Mouse (Mus musculus) right cerebral cortex, postnatal 10 days (tissue): ENCODE data around the gene Arhgdib.

ENCODE experiments used
- DNase-seq, 2 experiments: peaks; one replicate each; pipeline ENCODE4 v3.0.0; 2021; ENCODE audit warnings: low spot score in 2 of 2

Gene Arhgdib

DNA sequence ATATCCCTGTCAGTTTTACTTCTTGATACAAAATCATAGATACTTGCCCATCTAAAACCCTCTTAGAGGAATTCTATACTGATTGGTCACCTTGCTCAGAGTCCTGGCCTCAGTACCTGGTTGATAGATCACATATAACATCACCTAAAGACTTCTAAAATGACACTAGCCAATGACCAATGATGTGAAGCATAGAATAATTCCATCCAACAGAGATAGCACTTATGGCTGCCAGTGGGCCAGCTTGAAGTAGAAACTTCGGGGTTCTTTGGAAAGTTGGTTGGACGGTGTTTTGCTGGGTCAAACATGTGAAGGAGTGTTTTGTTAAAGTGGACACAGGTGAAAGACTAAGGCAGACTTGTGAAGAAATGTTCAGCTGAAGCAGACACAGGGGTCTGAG, 8.5 kb upstream of the Arhgdib start:
- DNase-seq, result no peak

DNA sequence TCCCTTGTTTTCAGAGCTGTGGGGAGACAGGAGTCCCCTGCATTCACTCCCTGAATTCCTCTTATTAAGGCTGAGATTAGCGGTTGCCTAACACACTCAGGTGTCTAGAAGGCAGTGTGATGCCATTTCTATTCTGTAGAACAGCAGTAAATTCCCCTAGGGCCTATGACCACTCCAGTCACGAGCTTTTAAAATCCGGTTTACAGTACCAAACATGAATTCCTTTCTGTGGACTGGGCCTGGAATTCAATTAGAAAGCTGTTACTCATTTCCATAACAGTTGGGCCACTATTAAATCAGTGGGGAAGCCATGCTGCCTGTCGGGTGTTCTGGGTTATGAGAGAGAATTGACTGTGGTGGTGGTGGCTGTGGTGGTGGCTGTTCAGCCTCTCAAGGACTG, 6.0 kb upstream of the Arhgdib start:
- DNase-seq, result no peak

- DNase-seq, result peak; percentile 69 to 78
Measured at GRCm38 (mm10) chr6:136946943-136947342, 5.2 kb upstream of the Arhgdib start.

DNA sequence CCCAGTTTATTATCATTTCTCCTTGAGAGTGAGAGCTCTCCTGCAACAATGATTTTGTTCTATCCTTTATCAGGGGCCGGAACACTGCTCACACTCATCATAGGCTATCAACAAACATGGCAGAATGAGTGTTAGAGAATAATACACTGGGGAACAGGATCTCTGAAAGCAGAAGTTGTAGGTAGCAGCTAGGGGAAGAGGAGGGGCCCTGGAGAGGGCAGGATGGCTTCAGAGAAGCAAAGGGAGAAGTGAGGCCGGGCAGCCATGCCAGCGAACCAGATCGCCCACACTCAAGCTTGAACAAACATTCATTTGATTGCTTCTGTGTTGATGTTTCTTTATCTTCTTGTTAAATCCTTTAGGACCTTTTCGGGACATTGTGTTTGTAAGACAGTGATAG, 4.5 kb upstream of the Arhgdib start:
- no peak for DNase-seq

DNA sequence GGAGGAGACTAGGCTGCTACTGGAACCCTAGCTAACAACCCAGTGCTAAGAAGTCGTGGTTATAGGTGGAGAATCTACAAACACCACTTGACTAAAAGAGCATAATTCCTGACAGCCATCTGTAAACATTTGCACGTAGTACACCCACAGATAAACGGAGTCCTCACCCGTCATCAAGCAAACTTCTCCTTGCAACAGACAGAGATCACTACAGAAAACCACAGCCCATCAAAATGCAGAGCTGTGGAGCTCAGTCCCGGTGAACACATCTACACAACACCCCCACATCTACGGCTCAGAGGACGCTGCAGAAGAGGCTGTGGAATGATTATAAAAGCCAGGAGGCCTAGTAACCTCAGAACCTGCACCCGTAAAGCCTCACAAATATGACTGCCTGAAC, 2.8 kb upstream of the Arhgdib start:
- DNase-seq, result no peak

GRCm38 (mm10) chr6:136943392-136943791, 1.7 kb upstream of the Arhgdib start:
- DNase-seq, result no peak

DNA sequence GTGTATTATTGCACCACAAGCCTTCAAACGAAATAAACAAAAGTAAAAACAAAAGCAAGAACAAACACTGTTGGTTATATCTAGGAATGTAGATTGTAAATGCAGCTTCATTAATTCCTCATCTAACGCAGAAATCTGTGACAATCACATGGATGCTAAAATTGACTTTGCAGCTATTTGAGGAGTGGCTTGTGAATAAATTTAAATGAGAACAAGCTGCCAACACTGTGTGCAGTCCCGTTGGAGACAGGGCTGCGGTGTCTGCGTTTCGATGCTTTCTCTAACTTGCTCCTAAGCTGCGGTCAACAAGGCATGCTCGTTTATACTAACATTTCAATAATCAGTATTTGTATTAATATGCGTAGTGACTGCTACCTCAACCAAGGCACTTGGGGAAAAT, 581 bp upstream of the Arhgdib start:
- DNase-seq, result peak; percentile 48 to 61

- DNase-seq, result peak in 1 of 2 experiments; percentile 34
Measured at GRCm38 (mm10) chr6:136940188-136940960, 1.3 kb downstream of the Arhgdib start.

DNA sequence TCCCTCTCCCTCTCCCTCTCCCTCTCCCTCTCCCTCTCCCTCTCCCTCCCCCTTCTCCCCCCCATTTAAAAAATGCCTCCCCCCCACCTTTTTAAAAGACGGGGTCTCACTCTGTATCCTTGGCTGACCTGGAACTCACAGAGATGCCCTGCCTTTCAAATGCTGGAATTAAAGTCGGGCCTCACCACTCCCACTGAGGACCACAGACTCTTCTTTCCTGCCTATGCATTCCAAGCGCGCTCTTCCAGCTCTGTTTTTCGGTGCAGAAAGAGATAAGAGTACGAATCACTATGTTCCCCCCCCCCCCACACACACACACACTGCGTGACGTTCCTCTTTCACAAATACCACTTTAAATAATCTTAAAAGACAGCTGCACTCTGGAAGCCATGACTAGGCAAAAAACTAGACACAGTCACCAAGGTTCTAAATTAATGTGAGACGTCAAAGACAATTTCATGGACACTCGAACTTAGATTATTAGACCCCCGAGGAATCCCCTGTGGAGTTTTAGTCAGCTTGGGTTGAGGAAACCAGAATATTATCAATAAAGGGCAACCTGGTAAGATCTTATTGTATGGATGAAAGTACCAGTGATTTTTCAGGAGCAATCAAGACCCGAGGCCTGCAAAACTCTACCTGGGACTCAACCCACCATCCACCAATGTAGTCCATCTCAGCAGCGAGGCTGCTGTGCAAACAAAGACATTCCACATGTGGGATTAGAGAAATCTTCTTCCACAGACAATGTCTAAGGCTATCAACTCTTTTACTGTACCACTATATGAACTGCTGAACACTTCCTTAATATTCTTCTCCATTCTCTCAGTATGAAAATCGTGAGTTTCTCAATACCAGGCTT, 2.1 kb downstream of the Arhgdib start:
- DNase-seq, result no peak

DNA sequence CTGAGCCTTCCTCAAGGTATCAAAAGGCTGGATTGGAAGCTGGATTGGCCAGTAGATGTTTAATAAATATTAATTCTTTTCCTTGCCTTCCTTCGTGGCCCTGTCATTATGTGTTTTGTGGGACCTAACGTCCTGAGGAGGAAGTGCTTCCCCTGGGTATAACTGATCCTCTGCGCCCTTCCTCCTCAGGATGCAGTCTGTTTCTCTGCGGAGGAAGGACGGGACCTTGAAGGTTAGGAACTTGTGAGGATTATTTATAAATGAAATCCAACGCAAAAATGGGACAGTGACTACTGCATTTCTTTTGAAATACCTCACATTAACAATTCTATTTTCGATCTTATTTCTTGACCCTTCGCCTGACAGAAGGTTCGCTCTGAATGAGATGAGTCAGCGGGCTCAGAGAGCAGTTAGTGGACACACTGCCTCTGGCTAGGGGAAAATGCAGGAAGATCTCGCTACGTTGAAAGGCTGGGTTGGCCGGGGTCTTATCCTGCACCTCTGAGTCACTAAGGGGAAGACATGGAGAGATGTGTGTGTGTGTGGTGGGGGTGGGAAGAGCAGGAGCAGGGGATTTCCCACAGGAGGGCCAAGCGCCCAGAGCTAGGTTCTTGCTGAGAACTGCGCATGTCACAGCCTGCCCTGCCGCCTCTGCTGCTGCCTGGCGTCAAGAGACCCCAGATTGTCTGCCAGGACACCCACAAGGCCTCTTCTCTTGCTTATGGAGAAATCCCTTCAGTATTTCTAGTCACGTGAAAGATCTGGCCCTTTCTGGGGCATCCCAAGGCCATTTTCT, 3.2 kb downstream of the Arhgdib start:
- DNase-seq, result no peak

- no peak for DNase-seq
Measured at GRCm38 (mm10) chr6:136937117-136937516, 4.6 kb downstream of the Arhgdib start.

DNA sequence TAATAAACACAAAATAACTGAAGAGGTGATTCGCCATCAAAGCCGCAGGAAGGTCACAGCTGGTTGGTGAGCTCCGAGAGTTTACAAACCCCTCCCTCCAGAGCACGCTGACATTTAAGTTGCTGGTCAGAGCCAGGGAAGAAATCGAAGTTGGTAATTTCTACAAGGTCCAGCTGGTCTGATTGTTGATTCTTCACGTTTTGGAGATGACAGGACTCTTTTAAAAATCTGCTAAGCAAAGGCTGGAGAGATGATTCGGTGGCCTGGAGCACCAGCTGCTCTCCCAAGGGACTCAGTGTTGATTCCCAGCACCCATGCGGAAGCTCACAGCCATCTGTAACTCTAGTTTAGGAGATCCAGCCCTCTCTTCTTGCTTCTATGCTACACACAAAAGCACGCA, 5.3 kb downstream of the Arhgdib start:
- DNase-seq, result no peak

DNA sequence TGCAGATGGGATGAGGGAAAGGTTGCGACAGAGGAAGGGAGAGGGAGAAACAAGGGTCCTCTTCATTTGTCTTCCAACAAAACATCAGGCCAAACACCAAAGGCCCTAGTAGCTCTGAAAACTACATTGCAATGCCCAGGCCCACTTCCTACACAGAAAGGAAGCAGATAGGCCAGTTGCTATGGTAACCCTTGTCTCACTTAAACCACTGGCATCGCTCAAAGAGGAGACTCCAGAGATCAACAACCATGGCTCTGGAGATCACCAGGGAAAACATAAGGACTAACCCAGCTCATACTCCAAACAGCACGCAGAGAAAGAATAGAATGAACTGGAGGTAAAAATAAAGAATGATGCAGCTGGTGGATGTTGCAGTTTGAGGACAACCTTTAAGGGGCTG, 6.5 kb downstream of the Arhgdib start:
- DNase-seq, result no peak

GRCm38 (mm10) chr6:136934068-136934467, 7.6 kb downstream of the Arhgdib start:
- no peak for DNase-seq

DNA sequence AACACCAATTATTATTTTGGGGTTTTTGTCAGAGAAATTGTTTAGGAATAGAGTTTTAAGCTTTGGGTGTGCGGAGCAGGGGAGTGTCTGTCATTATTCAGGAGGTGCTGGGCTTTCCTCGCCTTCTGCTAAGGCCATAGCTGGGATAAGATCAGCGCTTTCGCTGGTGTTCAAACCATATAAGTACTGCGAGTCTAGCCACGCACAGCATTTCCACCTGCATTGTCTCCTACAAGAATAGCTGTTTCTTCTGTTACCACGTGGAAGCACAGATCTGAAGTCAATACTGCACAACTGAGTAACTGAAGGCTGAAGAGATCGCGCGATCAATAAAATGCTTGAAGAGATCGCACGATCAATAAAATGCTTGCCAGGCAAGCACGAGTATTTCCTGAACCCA, 10.5 kb downstream of the Arhgdib start:
- no peak for DNase-seq

DNA sequence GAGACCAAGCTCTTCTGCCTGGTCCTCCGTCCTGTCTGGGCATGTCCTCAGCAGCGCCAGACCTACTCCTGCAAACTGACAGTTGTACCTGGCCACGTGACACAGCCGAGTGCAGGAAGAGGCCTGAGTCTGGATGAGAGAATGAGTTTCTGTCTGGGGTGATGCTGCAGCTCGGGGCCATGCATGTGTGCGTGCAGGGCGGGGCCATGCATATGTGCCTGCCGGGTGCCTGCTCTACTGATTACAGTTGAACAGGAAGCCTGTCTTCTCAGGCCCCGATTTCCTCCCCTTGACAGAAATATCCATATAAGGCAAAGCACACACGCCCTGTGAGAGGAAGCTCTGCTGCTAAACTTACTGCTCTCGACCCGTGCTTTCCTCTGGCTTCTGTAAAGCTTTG, 11.0 kb downstream of the Arhgdib start:
- DNase-seq, result peak in 1 of 2 experiments; percentile 38

- DNase-seq, result no peak
Measured at GRCm38 (mm10) chr6:136927626-136928025, 14.1 kb downstream of the Arhgdib start.

DNA sequence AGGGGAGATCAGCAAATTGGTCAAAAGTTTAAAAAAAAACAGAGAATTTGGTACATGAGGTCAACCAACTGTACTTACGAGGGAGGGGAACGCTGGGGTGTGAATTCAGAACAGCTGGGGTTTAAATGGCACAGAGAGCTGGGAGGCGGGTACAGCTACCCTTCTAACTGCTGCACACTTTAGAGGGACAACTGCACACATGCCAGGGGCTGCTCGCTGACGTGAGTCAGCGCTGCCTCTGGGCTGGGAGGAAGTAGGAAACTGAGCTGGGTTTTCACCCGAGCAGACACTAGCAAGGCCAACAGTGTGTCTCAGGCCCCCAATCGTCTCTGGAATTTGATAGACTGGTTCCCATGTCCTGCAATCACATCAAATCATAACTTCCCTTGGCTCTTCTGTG, 16.6 kb downstream of the Arhgdib start:
- DNase-seq, result no peak

- no peak for DNase-seq
Measured at GRCm38 (mm10) chr6:136923532-136923931, 18.2 kb downstream of the Arhgdib start, which contains the start of gene Pde6h. TSS of gene Pde6h (plus strand) at chr6:136923832.

DNA sequence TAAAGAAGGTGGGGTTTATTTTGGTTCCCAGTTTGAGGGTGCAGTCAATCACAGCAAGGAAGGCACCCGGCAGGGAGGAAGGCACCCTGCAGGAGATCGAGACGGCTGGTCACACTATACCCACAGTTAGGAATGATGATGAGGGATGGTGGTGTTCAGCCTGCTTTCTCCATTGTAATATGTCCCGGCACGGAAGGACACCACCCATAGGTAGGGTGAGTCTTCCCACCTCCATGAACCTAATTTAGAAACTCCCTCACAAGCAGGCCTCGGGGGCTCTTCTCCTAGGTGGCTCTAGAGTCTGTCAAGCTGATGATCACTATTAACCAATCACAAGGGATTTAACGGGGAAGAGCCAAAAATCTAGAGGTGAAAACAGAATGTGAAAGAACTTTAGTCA, 18.8 kb downstream of the Arhgdib start:
- DNase-seq, result no peak

DNA sequence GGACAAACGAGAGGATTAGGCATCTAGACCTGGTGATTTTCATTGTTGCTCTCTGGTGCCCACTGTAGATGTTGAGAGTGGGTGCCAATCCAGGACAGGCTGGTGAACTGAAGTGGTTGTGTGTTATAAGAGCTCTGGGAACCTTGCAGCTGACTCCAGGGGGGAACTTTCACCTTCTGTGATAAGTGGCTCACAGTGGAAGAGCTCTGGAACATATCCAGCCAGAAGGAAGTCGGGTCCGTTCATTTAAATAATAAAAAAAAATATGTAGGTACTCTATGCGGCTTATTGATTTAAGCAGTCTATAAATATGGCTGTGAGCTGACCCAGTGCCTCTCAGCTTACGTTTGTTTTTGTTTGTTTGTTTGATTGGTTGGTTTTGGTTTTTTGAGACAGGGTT, 19.6 kb downstream of the Arhgdib start, which contains the start of gene Erp27:
Gene Erp27 (minus strand): TSS at position 101 of the 400 bp plus-strand sequence.
- DNase-seq, result no peak

DNA sequence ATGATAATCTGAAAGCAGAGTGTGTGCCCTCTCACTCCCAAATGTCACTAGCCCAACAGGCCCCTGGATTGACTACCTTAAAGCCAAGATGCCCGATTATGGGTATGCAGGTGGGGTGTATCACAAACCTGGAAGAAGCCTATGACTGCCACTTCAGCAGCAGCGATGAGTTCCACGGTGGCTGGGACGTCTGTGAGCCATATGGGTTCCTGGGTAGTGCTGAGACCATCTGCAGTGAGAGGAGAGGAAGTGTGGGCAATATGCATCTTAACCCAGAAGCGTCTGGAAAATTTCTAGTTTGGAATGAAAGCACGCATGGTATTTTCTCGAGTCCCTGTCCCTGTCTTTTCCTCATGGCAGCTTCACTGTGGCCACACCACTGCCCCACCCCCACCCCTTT, 20.1 kb downstream of the Arhgdib start:
- peak; percentile 64 to 71 for DNase-seq
